Mouse (Mus musculus) CH12.LX (cell line): ENCODE results near the gene Smyd5. TPM values are rescaled to one million over a fixed set of nuclear protein-coding genes. Genes with fewer than 3 reads are reported as not detected.

Experiments
- DNase-seq: peaks from one replicate; pipeline ENCODE4 v3.0.0-alpha.2; 2013; ENCODE audit errors: extremely low read depth
- H3K27ac ChIP-seq: 2 replicates; pipeline ENCODE4 v1.5.1; 2012; ENCODE audit warnings: low read depth, mild to moderate bottlenecking, control low read depth, moderate library complexity; ENCODE audit not compliant: insufficient read depth
- H3K27me3 ChIP-seq: replicated peaks from 2 replicates; pipeline ENCODE3; 2012; ENCODE audit warnings: inconsistent platforms
- H3K36me3 ChIP-seq, 2 experiments: replicated peaks in 1 of 2; 2 replicates each; pipeline versions ENCODE3 to v1.6.1; 2012; ENCODE audit warnings: inconsistent platforms in 1 of 2, low read length in 1 of 2, mild to moderate bottlenecking in 1 of 2, mixed read lengths in 1 of 2, moderate library complexity in 1 of 2; ENCODE audit not compliant: control insufficient read depth in 1 of 2, insufficient read depth in 1 of 2
- H3K4me1 ChIP-seq, 2 experiments: 2 replicates each; pipeline ENCODE4 v1.6.1; 2012; ENCODE audit warnings: inconsistent platforms in 1 of 2, moderate library complexity in 1 of 2; ENCODE audit not compliant: insufficient read depth in 2 of 2, control insufficient read depth in 1 of 2
- H3K4me2 ChIP-seq: 2 replicates; pipeline ENCODE4 v1.6.1; 2012; ENCODE audit warnings: low read depth, mild to moderate bottlenecking, control low read depth; ENCODE audit not compliant: poor library complexity, insufficient read depth, severe bottlenecking
- H3K4me3 ChIP-seq, 3 experiments: fragments of 150-350 bp in 1 of 3; sonication (generic) in 1 of 3; replicated peaks in 1 of 3; 2 replicates each; pipeline versions ENCODE3 to v1.5.1; 2011 to 2012; ENCODE audit warnings: low read depth in 2 of 3, low read length in 2 of 3, mild to moderate bottlenecking in 2 of 3, moderate library complexity in 2 of 3, control low read depth in 1 of 3, improper control_type of control experiment in 1 of 3, inconsistent platforms in 1 of 3, mixed read lengths in 1 of 3; ENCODE audit not compliant: poor library complexity in 1 of 3
- H3K79me2 ChIP-seq: replicated peaks from 2 replicates; pipeline ENCODE4 v1.6.1; 2012; ENCODE audit warnings: mild to moderate bottlenecking, moderate library complexity; ENCODE audit not compliant: control insufficient read depth, poor library complexity, insufficient read depth, severe bottlenecking; ENCODE audit errors: extremely low read depth
- H3K9ac ChIP-seq: 2 replicates; pipeline ENCODE4 v1.6.1; 2012; ENCODE audit warnings: low read depth, mild to moderate bottlenecking, control low read depth, moderate library complexity; ENCODE audit not compliant: insufficient read depth
- H3K9me3 ChIP-seq: replicated peaks from 2 replicates; pipeline ENCODE3; 2012; ENCODE audit warnings: low read length, inconsistent platforms, mixed read lengths
- BHLHE40 ChIP-seq: IDR thresholded peaks from 2 replicates; pipeline ENCODE4 v1.6.1; 2011; ENCODE audit warnings: mild to moderate bottlenecking, low read depth, low read length, improper control_type of control experiment
- CHD1 ChIP-seq: IDR thresholded peaks from 2 replicates; pipeline ENCODE4 v1.6.1; 2012; ENCODE audit warnings: low read depth, low read length, improper control_type of control experiment, inconsistent platforms
- CHD2 ChIP-seq: IDR thresholded peaks from 2 replicates; pipeline ENCODE4 v1.6.1; 2011; ENCODE audit warnings: low read length, improper control_type of control experiment
- CTCF ChIP-seq, 2 experiments: IDR thresholded peaks in 1 of 2; conservative IDR thresholded peaks in 1 of 2; 2 replicates each; pipeline ENCODE4 v1.5.1; 2011 to 2012; ENCODE audit warnings: low read depth in 2 of 2, low read length in 2 of 2, improper control_type of control experiment in 1 of 2, inconsistent platforms in 1 of 2, mild to moderate bottlenecking in 1 of 2, moderate library complexity in 1 of 2
- E2F4 ChIP-seq: IDR thresholded peaks from 2 replicates; pipeline ENCODE4 v1.6.1; 2011; ENCODE audit warnings: low read depth, low read length, improper control_type of control experiment; ENCODE audit not compliant: insufficient replicate concordance
- ELF1 ChIP-seq: IDR thresholded peaks from 2 replicates; pipeline ENCODE4 v1.6.1; 2014; ENCODE audit warnings: low read depth, mild to moderate bottlenecking, inconsistent platforms, low read length, improper control_type of control experiment
- ETS1 ChIP-seq: conservative IDR thresholded peaks from 2 replicates; pipeline ENCODE4 v1.6.1; 2012; ENCODE audit warnings: low read depth, mild to moderate bottlenecking, inconsistent platforms, low read length, improper control_type of control experiment, moderate library complexity
- GABPA ChIP-seq: IDR thresholded peaks from 2 replicates; pipeline ENCODE4 v1.6.1; 2012; ENCODE audit warnings: low read depth, low read length, improper control_type of control experiment, inconsistent platforms; ENCODE audit not compliant: insufficient replicate concordance
- HCFC1 ChIP-seq: IDR thresholded peaks from 2 replicates; pipeline ENCODE4 v1.6.1; 2012; ENCODE audit warnings: low read depth, mild to moderate bottlenecking, inconsistent platforms, low read length, improper control_type of control experiment
- IRF4 ChIP-seq: IDR thresholded peaks from 2 replicates; pipeline ENCODE4 v1.6.1; 2014; ENCODE audit warnings: low read depth, mild to moderate bottlenecking, inconsistent platforms, low read length, improper control_type of control experiment
- JUN ChIP-seq: IDR thresholded peaks from 2 replicates; pipeline ENCODE4 v1.6.1; 2011; ENCODE audit warnings: low read depth, mild to moderate bottlenecking, low read length, improper control_type of control experiment, moderate library complexity; ENCODE audit not compliant: insufficient read depth
- KAT2A ChIP-seq: IDR thresholded peaks from 2 replicates; pipeline ENCODE4 v1.6.1; 2012; ENCODE audit warnings: low read length, improper control_type of control experiment, inconsistent platforms; ENCODE audit not compliant: insufficient replicate concordance
- MAFK ChIP-seq: IDR thresholded peaks from 2 replicates; pipeline ENCODE4 v1.6.1; 2011; ENCODE audit warnings: low read length, improper control_type of control experiment; ENCODE audit not compliant: insufficient replicate concordance
- MEF2A ChIP-seq: IDR thresholded peaks from 2 replicates; pipeline ENCODE4 v1.6.1; 2014; ENCODE audit warnings: low read depth, mild to moderate bottlenecking, inconsistent platforms, low read length, improper control_type of control experiment, borderline replicate concordance
- NELFE ChIP-seq: IDR thresholded peaks from 2 replicates; pipeline ENCODE4 v1.6.1; 2011; ENCODE audit warnings: low read depth, low read length, improper control_type of control experiment
- RCOR1 ChIP-seq: conservative IDR thresholded peaks from 2 replicates; pipeline ENCODE4 v1.6.1; 2012; ENCODE audit warnings: low read depth, mild to moderate bottlenecking, inconsistent platforms, low read length, improper control_type of control experiment
- SMC3 ChIP-seq: IDR thresholded peaks from 2 replicates; pipeline ENCODE4 v1.6.1; 2011; ENCODE audit warnings: low read depth, low read length, improper control_type of control experiment
- TBP ChIP-seq: conservative IDR thresholded peaks from 2 replicates; pipeline ENCODE4 v1.6.1; 2011; ENCODE audit warnings: low read depth, low read length, improper control_type of control experiment
- UBTF ChIP-seq: IDR thresholded peaks from 2 replicates; pipeline ENCODE4 v1.6.1; 2012; ENCODE audit warnings: low read depth, mild to moderate bottlenecking, inconsistent platforms, low read length, improper control_type of control experiment, moderate library complexity
- USF1 ChIP-seq: IDR thresholded peaks from 2 replicates; pipeline ENCODE4 v1.6.1; 2014; ENCODE audit warnings: low read depth, mild to moderate bottlenecking, inconsistent platforms, low read length, improper control_type of control experiment
- ZMIZ1 ChIP-seq: IDR thresholded peaks from 2 replicates; pipeline ENCODE4 v1.6.1; 2012; ENCODE audit warnings: low read depth, mild to moderate bottlenecking, inconsistent platforms, low read length, improper control_type of control experiment
- dilution Hi-C: fragments of 300-500 bp; cut with MboI; formaldehyde crosslinking; loops from 2 replicates; pipeline ENCODE4 v1.14.3; 2020; ENCODE audit warnings: low sequenced_read_pairs; ENCODE audit not compliant: extremely low pct_unique_long_range_greater_than_20kb, extremely low pct_ligation_motif_present
- in situ Hi-C: fragments of 300-500 bp; cut with MboI; formaldehyde crosslinking; loops from 3 replicates; pipeline ENCODE4 v1.14.3; 2019; ENCODE audit warnings: low sequenced_read_pairs, low pct_ligation_motif_present, low pct_unique_long_range_greater_than_20kb, mixed read lengths
- polyA plus RNA-seq: library from polyadenylated mRNA; unstranded; fragments of >175 nt; gene quantifications from 2 replicates; pipeline ENCODE4 v1.2.1, GENCODE M21; 2012; ENCODE audit warnings: low read depth; ENCODE audit not compliant: insufficient read length
- total RNA-seq, 2 experiments: library from RNA; depleted of rRNA; stranded (reverse); fragments of 300-350 nt in 1 of 2; fragments of >200 nt in 1 of 2; gene quantifications; 2 replicates each; pipeline ENCODE4 v1.2.3; 2012 to 2014

The Smyd5 gene
- total and polyA plus RNA-seq, 3 experiments, result 68.1 to 109 (median 75.5) TPM

- Histone ChIP-seq H3K4me3 (no peak within 1 kb of the TSS), H3K27ac (no peak within 1 kb of the TSS), H3K4me1 (no peaks in the 10 kb centered on the region), H3K9me3 (no peaks in the 10 kb centered on the region), H3K79me2 (no peaks in the 10 kb centered on the region), H3K27me3 (peaks cover 74% of the 10 kb centered on the region), H3K9ac (no peak within 1 kb of the TSS), H3K36me3 (no peaks in the 10 kb centered on the region), H3K4me2 (no peak within 1 kb of the TSS)
- dilution Hi-C loops, result no loop called here
- in situ Hi-C loops, result no loop called here
- DNase-seq, result no peak
- no peak for TF ChIP-seq JUN
- no peak for TF ChIP-seq TBP
- no peak for TF ChIP-seq BHLHE40
- no peak for TF ChIP-seq KAT2A
- no peak for TF ChIP-seq MAFK
- TF ChIP-seq GABPA, result no peak
- no peak for TF ChIP-seq NELFE
- no peak for TF ChIP-seq CHD2
- no peak for TF ChIP-seq SMC3
- TF ChIP-seq HCFC1, result no peak
- no peak for TF ChIP-seq ETS1
- TF ChIP-seq IRF4, result no peak
- TF ChIP-seq CHD1, result no peak
- TF ChIP-seq CTCF (conservative IDR thresholded peaks at IDR 0.05 in 1 of 2, IDR thresholded peaks at IDR 0.05 in 1 of 2; ENCODE audit: low read depth in 2 of 2, low read length in 2 of 2), result no peak
- no peak for TF ChIP-seq MEF2A
- no peak for TF ChIP-seq USF1
- no peak for TF ChIP-seq ZMIZ1
- TF ChIP-seq ELF1, result no peak
- TF ChIP-seq E2F4, result no peak
- no peak for TF ChIP-seq RCOR1
- TF ChIP-seq, all 38 proteins: peak for 0
Observed at GRCm38 (mm10) chr6:85423836-85424379, 7.9 kb upstream of the Smyd5 start, which contains the start of gene Noto. TSS of gene Noto (plus strand) at chr6:85423886.

GRCm38 (mm10) chr6:85431274-85431841, 431 bp upstream of the Smyd5 start:
- H3K36me3 ChIP-seq, result peaks cover 0 to 5% of the 10 kb centered on the region in 2 experiments
- no peaks in the 10 kb centered on the region for H3K9me3 ChIP-seq
- no peak for DNase-seq
- peak overlapping the region; percentile 91 to 100 (median 99) for H3K4me3 ChIP-seq
- in situ Hi-C loops (no loop called here), dilution Hi-C loops (no loop called here)
- H3K4me2 ChIP-seq, result peak overlapping the region; percentile 62
- H3K27me3 ChIP-seq, result peaks cover 29% of the 10 kb centered on the region
- peak overlapping the region; percentile 34 for H3K9ac ChIP-seq
- peaks cover 41% of the 10 kb centered on the region for H3K79me2 ChIP-seq
- TF ChIP-seq UBTF, result no peak
- no peak for TF ChIP-seq USF1
- TF ChIP-seq E2F4, result no peak
- TF ChIP-seq GABPA, result no peak
- no peak for TF ChIP-seq CTCF (conservative IDR thresholded peaks at IDR 0.05 in 1 of 2, IDR thresholded peaks at IDR 0.05 in 1 of 2; ENCODE audit: low read depth in 2 of 2, low read length in 2 of 2)
- TF ChIP-seq, all 38 proteins: peak for 0
- Histone ChIP-seq H3K27ac (no peak overlapping the region), H3K4me1 (peaks cover 2 to 37% of the 10 kb centered on the region in 2 experiments; a peak in 3 of 4 replicates)
